Mouse (Mus musculus) myocyte (in vitro differentiated cells): ENCODE results near the gene Ndufa8. TPM values are rescaled to one million over a fixed set of nuclear protein-coding genes. Genes with fewer than 3 reads are reported as not detected.

Experiments used
- H3K27me3 ChIP-seq: one replicate; pipeline ENCODE4 v1.6.1; 2011; ENCODE audit not compliant: control insufficient read depth, insufficient read depth, insufficient read length
- H3K36me3 ChIP-seq: one replicate; pipeline ENCODE4 v1.6.1; 2011; ENCODE audit not compliant: control insufficient read depth, insufficient read depth
- H3K4me2 ChIP-seq: one replicate; pipeline ENCODE4 v1.6.1; 2011; ENCODE audit warnings: low read depth, control low read depth
- H3K4me3 ChIP-seq: one replicate; pipeline ENCODE4 v1.5.1; 2011; ENCODE audit warnings: mild to moderate bottlenecking, control low read depth, moderate library complexity
- H3K79me2 ChIP-seq: one replicate; pipeline ENCODE4 v1.6.1; 2011; ENCODE audit not compliant: control insufficient read depth, insufficient read depth
- H3ac ChIP-seq: one replicate; pipeline ENCODE4 v1.6.1; 2011; ENCODE audit not compliant: control insufficient read depth, insufficient read length
- CEBPB ChIP-seq: IDR thresholded peaks from 2 replicates; pipeline ENCODE4 v1.6.1; 2011; ENCODE audit warnings: mild to moderate bottlenecking, moderate library complexity; ENCODE audit not compliant: poor library complexity, insufficient read depth, severe bottlenecking
- E2F4 ChIP-seq: IDR thresholded peaks from one replicate; pipeline ENCODE4 v1.6.1; 2011; ENCODE audit warnings: mild to moderate bottlenecking, control low read depth, moderate library complexity; ENCODE audit not compliant: insufficient read depth
- MAX ChIP-seq: IDR thresholded peaks from one replicate; pipeline ENCODE4 v1.6.1; 2011; ENCODE audit warnings: low read depth, mild to moderate bottlenecking, control low read depth
- MYOD1 ChIP-seq, 3 experiments: IDR thresholded peaks; one replicate each; pipeline ENCODE4 v1.6.1; 2011; ENCODE audit warnings: control low read depth in 2 of 3, low read depth in 2 of 3, mild to moderate bottlenecking in 2 of 3, moderate library complexity in 1 of 3; ENCODE audit not compliant: insufficient read length in 2 of 3, control insufficient read depth in 1 of 3
- MYOG ChIP-seq, 3 experiments: IDR thresholded peaks; one replicate each; pipeline ENCODE4 v1.6.1; 2011; ENCODE audit warnings: control low read depth in 2 of 3, low read depth in 2 of 3, mild to moderate bottlenecking in 2 of 3; ENCODE audit not compliant: insufficient read length in 2 of 3, control insufficient read depth in 1 of 3, insufficient read depth in 1 of 3
- POLR2A ChIP-seq: IDR thresholded peaks from one replicate; pipeline ENCODE4 v1.6.1; 2011; ENCODE audit warnings: low read depth, mild to moderate bottlenecking, control low read depth, moderate library complexity; ENCODE audit not compliant: insufficient read length
- POLR2AphosphoS2 ChIP-seq: IDR thresholded peaks from one replicate; pipeline ENCODE4 v1.6.1; 2011; ENCODE audit warnings: low read depth, control low read depth; ENCODE audit not compliant: insufficient read length
- REST ChIP-seq: IDR thresholded peaks from one replicate; pipeline ENCODE4 v1.6.1; 2011; ENCODE audit warnings: mild to moderate bottlenecking, control low read depth, moderate library complexity; ENCODE audit not compliant: insufficient read depth, insufficient read length
- SRF ChIP-seq: IDR thresholded peaks from one replicate; pipeline ENCODE4 v1.6.1; 2011; ENCODE audit warnings: low read depth; ENCODE audit not compliant: control insufficient read depth, insufficient read length
- TCF12 ChIP-seq: IDR thresholded peaks from one replicate; pipeline ENCODE4 v1.6.1; 2011; ENCODE audit warnings: mild to moderate bottlenecking, control low read depth; ENCODE audit not compliant: poor library complexity, insufficient read depth, severe bottlenecking
- TCF3 ChIP-seq: IDR thresholded peaks from one replicate; pipeline ENCODE4 v1.6.1; 2011; ENCODE audit warnings: low read depth, control low read depth; ENCODE audit not compliant: insufficient read length
- USF1 ChIP-seq: IDR thresholded peaks from one replicate; pipeline ENCODE4 v1.6.1; 2011; ENCODE audit warnings: low read depth, mild to moderate bottlenecking, control low read depth, moderate library complexity
- polyA plus RNA-seq: library from polyadenylated mRNA; unstranded; fragments of >200 nt; fragmentation: generic; extraction: Trizol; gene quantifications from one replicate; pipeline ENCODE4 v1.2.1, GENCODE M21; 2012; ENCODE audit warnings: missing spikeins

The Ndufa8 gene
- polyA plus RNA-seq, 1 experiment = 299 TPM

DNA sequence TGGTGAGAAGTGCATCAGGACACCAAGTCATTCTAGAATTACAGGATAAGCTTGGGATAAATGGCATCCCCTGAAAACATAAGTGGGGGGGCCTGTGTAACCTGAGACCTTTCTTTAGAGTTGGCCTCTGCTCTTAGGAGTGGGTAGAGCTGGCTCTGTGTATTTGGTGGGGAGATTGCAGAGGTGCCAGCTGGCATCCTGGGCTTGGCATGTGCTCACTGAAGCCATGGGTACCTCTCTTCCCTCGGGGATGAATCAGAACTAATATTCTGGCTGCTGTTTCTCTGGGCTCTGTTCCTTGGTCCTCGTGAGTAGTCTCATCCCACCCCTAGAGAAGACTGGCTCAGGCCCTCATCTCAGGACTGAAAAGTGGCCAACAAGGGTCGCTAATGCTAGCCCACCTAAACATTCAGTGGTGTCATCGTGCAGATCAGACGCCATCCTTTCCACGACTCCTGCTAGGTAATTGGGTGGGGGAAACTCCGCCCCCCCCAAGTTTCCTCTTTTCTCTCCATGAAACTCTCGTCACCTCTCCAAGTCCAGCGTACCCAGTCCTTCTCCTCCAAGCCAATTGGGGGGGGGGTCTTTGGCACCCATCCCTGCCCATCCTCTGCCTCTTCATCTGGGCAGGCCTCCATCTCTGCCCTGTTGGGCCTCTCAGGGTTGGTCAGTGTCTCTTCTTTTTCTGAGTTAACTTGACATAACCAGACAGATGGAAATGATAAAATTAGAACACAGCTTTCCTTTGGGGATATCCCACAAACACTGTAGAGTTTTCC, 33.8 kb upstream of the Ndufa8 start:
- TF ChIP-seq REST (no peak), POLR2A (no peak), E2F4 (no peak), POLR2AphosphoS2 (no peak), TCF3 (no peak), MYOD1 (IDR thresholded peaks at IDR 0.05; ENCODE audit: control insufficient read depth in 1 of 3, insufficient read length in 2 of 3, low read depth in 2 of 3) (no peak), TCF12 (no peak), MAX (no peak), MYOG (IDR thresholded peaks at IDR 0.05; ENCODE audit: control insufficient read depth in 1 of 3, insufficient read depth in 1 of 3, insufficient read length in 2 of 3, low read depth in 2 of 3) (no peak)
- H3K27me3 ChIP-seq = no peaks in the 10 kb centered on the region
- H3K36me3 ChIP-seq = no peaks in the 10 kb centered on the region
- no peak overlapping the region for H3K4me3 ChIP-seq
- no peak overlapping the region for H3ac ChIP-seq
- no peaks in the 10 kb centered on the region for H3K79me2 ChIP-seq
- no peak overlapping the region for H3K4me2 ChIP-seq

DNA sequence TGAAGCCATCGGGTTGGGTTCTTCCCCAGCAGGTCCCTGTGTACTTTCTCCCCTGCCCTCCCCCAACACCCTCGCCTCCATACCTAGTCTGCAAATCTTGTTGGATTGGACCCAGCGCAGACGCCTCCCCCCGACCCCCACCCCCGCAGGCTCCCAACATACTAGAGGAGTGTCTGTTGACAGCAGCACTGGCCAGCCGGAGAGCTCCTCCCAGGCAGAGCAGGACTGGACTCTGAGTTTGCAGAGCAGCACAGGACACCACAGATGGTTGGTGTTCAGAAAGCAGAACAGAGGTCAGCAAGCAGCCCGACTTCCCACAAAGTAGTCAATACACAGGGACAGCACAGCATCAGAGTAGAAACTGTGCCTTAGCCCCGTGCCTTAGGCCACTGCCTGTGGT, 32.2 kb upstream of the Ndufa8 start:
- Histone ChIP-seq H3K4me3 (no peak overlapping the region), H3K79me2 (no peaks in the 10 kb centered on the region), H3K4me2 (no peak overlapping the region), H3K27me3 (no peaks in the 10 kb centered on the region), H3ac (no peak overlapping the region), H3K36me3 (no peaks in the 10 kb centered on the region)
- TF ChIP-seq MAX = no peak
- TF ChIP-seq TCF3 = no peak
- TF ChIP-seq TCF12 = no peak
- no peak for TF ChIP-seq CEBPB
- no peak for TF ChIP-seq SRF
- no peak for TF ChIP-seq REST
- TF ChIP-seq POLR2A = no peak
- TF ChIP-seq POLR2AphosphoS2 = no peak
- no peak for TF ChIP-seq E2F4
- no peak for TF ChIP-seq USF1
- TF ChIP-seq MYOD1 (IDR thresholded peaks at IDR 0.05; ENCODE audit: control insufficient read depth in 1 of 3, insufficient read length in 2 of 3, low read depth in 2 of 3) = no peak
- TF ChIP-seq MYOG (IDR thresholded peaks at IDR 0.05; ENCODE audit: control insufficient read depth in 1 of 3, insufficient read depth in 1 of 3, insufficient read length in 2 of 3, low read depth in 2 of 3) = no peak

DNA sequence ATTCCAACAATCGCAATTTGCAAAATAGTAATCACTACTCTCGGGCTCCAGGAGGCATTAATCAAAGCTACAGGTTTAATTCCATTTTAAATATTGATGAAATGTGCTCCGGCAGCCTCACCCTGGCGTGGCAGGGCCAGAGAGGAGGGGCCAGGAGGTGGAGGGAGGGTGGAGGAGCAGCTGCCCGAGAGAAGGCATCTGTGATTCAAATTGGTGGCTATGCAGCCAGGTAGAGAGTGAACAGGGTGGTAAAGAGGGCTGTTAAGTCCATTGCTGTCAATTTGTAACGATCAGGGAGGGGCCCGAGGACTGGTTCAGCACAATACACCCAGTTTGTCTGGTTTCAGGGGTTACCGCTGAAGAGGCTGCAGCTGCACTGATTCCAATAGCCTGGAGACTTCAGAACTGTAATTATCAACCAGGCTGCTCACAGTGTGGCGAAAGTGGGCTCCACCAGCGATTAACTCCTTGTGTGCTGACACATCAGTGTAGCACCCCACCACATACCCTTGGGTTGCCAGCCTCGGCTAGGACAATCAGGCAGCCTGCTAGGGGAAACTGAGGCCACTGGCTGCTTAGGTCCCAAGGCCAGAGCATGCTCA, 28.1 kb upstream of the Ndufa8 start:
- Histone ChIP-seq H3K79me2 (no peaks in the 10 kb centered on the region), H3K27me3 (no peaks in the 10 kb centered on the region), H3K4me3 (no peak overlapping the region), H3ac (no peak overlapping the region), H3K36me3 (no peaks in the 10 kb centered on the region), H3K4me2 (no peak overlapping the region)
- no peak for TF ChIP-seq TCF3
- TF ChIP-seq POLR2A = no peak
- TF ChIP-seq USF1 = no peak
- no peak for TF ChIP-seq POLR2AphosphoS2
- no peak for TF ChIP-seq REST
- no peak for TF ChIP-seq CEBPB
- TF ChIP-seq E2F4 = no peak
- no peak for TF ChIP-seq TCF12
- TF ChIP-seq MYOG (IDR thresholded peaks at IDR 0.05; ENCODE audit: control insufficient read depth in 1 of 3, insufficient read depth in 1 of 3, insufficient read length in 2 of 3, low read depth in 2 of 3) = no peak
- no peak for TF ChIP-seq SRF
- no peak for TF ChIP-seq MAX
- no peak for TF ChIP-seq MYOD1 (IDR thresholded peaks at IDR 0.05; ENCODE audit: control insufficient read depth in 1 of 3, insufficient read length in 2 of 3, low read depth in 2 of 3)

DNA sequence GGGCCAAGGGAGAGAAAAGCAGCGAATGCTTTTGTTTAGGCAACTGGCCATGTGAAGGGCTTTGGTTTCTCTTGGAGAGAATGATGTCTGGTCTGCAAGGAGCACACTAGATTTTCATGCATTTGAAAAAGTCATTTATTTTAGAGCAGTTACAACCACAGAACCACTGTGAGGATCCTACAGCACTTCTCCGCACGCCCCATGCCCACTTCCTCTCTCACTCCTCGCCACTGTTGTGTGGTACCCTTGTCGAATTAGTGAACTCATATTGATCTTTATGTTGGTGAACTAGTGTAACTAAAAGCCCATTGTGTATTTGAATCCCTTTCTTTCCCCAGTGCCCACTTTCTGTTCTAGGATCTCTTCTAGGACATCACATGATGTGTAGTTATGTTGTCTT, 26.0 kb upstream of the Ndufa8 start:
- no peak for TF ChIP-seq CEBPB
- TF ChIP-seq MYOD1 (IDR thresholded peaks at IDR 0.05; ENCODE audit: control insufficient read depth in 1 of 3, insufficient read length in 2 of 3, low read depth in 2 of 3) = no peak
- no peak for TF ChIP-seq SRF
- TF ChIP-seq POLR2AphosphoS2 = no peak
- TF ChIP-seq MYOG (IDR thresholded peaks at IDR 0.05; ENCODE audit: control insufficient read depth in 1 of 3, insufficient read depth in 1 of 3, insufficient read length in 2 of 3, low read depth in 2 of 3) = no peak
- no peak for TF ChIP-seq USF1
- no peak for TF ChIP-seq TCF3
- TF ChIP-seq MAX = no peak
- no peak for TF ChIP-seq POLR2A
- TF ChIP-seq E2F4 = no peak
- TF ChIP-seq REST = no peak
- TF ChIP-seq TCF12 = no peak
- H3K4me2 ChIP-seq = no peak overlapping the region
- no peaks in the 10 kb centered on the region for H3K79me2 ChIP-seq
- H3K27me3 ChIP-seq = peaks cover 10% of the 10 kb centered on the region
- no peak overlapping the region for H3ac ChIP-seq
- no peaks in the 10 kb centered on the region for H3K36me3 ChIP-seq
- H3K4me3 ChIP-seq = no peak overlapping the region
